Mouse (Mus musculus) lung, adult 2 months (tissue): ENCODE measurements around the gene Rinl.

Experiments used
- CTCF ChIP-seq: fragments of 200-500 bp; IDR thresholded peaks from 2 replicates; pipeline ENCODE4 v1.5.1; 2011; ENCODE audit warnings: mild to moderate bottlenecking, low read length, control low read depth; ENCODE audit not compliant: insufficient read depth
- POLR2A ChIP-seq: fragments of 200-500 bp; IDR thresholded peaks from 2 replicates; pipeline ENCODE4 v1.6.1; 2011; ENCODE audit warnings: low read depth, mild to moderate bottlenecking, control low read depth, low read length, borderline replicate concordance; ENCODE audit errors: extremely low read depth

DNA sequence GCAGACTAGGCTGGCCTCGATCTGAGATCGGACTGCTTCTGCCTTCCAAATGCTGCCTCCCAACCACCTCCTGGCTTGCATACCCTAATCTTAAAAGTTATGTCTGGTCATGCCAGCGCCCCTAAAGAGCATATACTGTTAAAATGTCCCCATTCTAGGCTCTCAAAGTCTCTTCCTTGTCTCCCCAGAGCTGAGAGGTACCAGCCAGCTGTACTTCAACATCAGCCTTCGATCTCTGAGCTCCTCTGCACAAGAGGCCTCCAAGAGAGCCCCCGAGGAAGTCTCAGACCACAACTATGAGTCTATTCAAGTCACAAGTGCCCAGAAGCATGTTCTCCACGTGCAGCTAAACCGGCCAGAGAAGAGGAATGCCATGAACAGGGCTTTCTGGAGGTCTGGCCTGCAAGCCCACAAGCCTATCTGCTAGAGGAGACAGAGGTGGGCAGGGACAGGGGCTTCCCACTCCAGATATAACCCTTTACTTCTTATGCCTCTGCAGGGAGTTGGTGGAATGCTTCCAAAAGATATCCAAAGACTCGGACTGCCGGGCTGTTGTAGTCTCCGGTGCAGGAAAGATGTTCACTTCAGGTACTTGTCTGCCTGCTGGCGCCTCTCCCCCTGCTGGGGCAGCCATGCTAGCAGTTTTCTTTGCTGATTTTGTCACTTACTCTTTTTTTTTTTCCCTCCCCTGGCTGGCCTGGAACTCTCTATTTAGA is 37.1 kb downstream of the Rinl start:
- TF ChIP-seq CTCF (no peak), POLR2A (no peak)
